9 mouse cellular contexts compared by ENCODE assay signal in genomic region chr7:5080815-5081214, GRCm38 (mm10). TPM values are rescaled to one million over a fixed set of nuclear protein-coding genes. Genes with fewer than 3 reads are reported as not detected.
DNase-seq lines count a peak whose midpoint lies in the region; ATAC-seq lines count a peak whose summit lies in the region.
"Had no signal": no experiment of that assay in that cellular context is flagged by ENCODE, and none has a peak within 500 bp of the region (broad histone marks: within the 10 kb centered on the region; RNA-seq: fewer than 3 reads in every experiment).

No protein-coding gene starts in this region.

- H3K27me3 ChIP-seq in erythroblast, embryonic 14.5 days (ENCODE audit: control insufficient read depth): no peaks in the 10 kb centered on the region
- H3K27me3 ChIP-seq in forebrain, embryonic 12.5 days: no peaks in the 10 kb centered on the region
- no peaks in the 10 kb centered on the region for H3K27me3 ChIP-seq in liver, embryonic 16.5 days (ENCODE audit: control insufficient read depth, insufficient read depth, low read depth, low read length)

- no peak for ATAC-seq in erythroblast, adult 5-6 weeks (replicated peaks; ENCODE audit: low FRiP score, poor library complexity, severe bottlenecking)
- ATAC-seq in forebrain, embryonic 12.5 days (ENCODE audit: low FRiP score): no peak
- ATAC-seq in liver, embryonic 16.5 days (ENCODE audit: low read depth): no peak

- peaks cover 78% of the 10 kb centered on the region for H3K36me3 ChIP-seq in erythroblast, embryonic 14.5 days (ENCODE audit: control insufficient read depth)
- H3K36me3 ChIP-seq in forebrain, embryonic 12.5 days (replicated peaks): peaks cover 59% of the 10 kb centered on the region
- peaks cover 41% of the 10 kb centered on the region for H3K36me3 ChIP-seq in liver, embryonic 16.5 days (ENCODE audit: control insufficient read depth, insufficient read depth)

- H3K9me3 ChIP-seq in erythroblast, embryonic 14.5 days (ENCODE audit: control insufficient read depth, low read length): no peaks in the 10 kb centered on the region
- no peaks in the 10 kb centered on the region for H3K9me3 ChIP-seq in forebrain, embryonic 12.5 days
- no peaks in the 10 kb centered on the region for H3K9me3 ChIP-seq in liver, embryonic 16.5 days (replicated peaks; ENCODE audit: control insufficient read depth, low read length)

- H3K4me3 ChIP-seq in erythroblast, embryonic 14.5 days (replicated peaks): peak overlapping the region; percentile 100
- H3K4me3 ChIP-seq in forebrain, embryonic 12.5 days (replicated peaks): peak overlapping the region; percentile 94
- H3K4me3 ChIP-seq in liver, embryonic 16.5 days (ENCODE audit: low read depth, low read length): peak overlapping the region; percentile 98

- peak overlapping the region; percentile 94 for H3K9ac ChIP-seq in forebrain, embryonic 12.5 days
- peak overlapping the region; percentile 98 for H3K9ac ChIP-seq in liver, embryonic 16.5 days (ENCODE audit: low read depth, low read length)

- H3K27ac ChIP-seq in forebrain, embryonic 12.5 days: peak overlapping the region; percentile 90; the same call in 1 of the 2 replicates
- H3K27ac ChIP-seq in liver, embryonic 16.5 days (ENCODE audit: low read length): peak overlapping the region; percentile 95

- H3K4me1 ChIP-seq in erythroblast, embryonic 14.5 days (ENCODE audit: control insufficient read depth): peaks cover 73% of the 10 kb centered on the region
- peaks cover 16% of the 10 kb centered on the region for H3K4me1 ChIP-seq in forebrain, embryonic 12.5 days
- H3K4me1 ChIP-seq in liver, embryonic 16.5 days (ENCODE audit: control insufficient read depth, low read depth, low read length): peaks cover 48% of the 10 kb centered on the region

- intact Hi-C loops in gastrocnemius, postnatal 14 days (cut with DNase I; ENCODE audit: low total_unique reads): no loop called here

- WGBS in forebrain, embryonic 12.5 days: 20% methylated on average over 6 of the region's 6 CpGs
- WGBS in liver, embryonic 16.5 days (ENCODE audit: insufficient replicate concordance): 7% methylated on average over 6 of the region's 6 CpGs

- H3K4me2 ChIP-seq in forebrain, embryonic 12.5 days: peak overlapping the region; percentile 92
- H3K4me2 ChIP-seq in liver, embryonic 16.5 days (ENCODE audit: low read depth, low read length): peak overlapping the region; percentile 68

- peak; percentile 28 for DNase-seq in 3T3-L1 (ENCODE audit: low read depth, low spot score)
- DNase-seq in urinary bladder, adult 2 months (ENCODE audit: low spot score): no peak
- no peak for DNase-seq in left cerebral cortex, adult 18-20 months (ENCODE audit: low spot score in 2 of 2)
- DNase-seq in gastrocnemius, postnatal 14 days: no peak

RNA-seq across cellular contexts. Expression of gene Epn1, which starts 0.8 kb away (rescaled TPM):
- 227 and 231 TPM in 2 replicates for polyA plus RNA-seq in erythroblast, embryonic 14.5 days (2012)
- 42.2 and 42.5 TPM in 2 replicates for total RNA-seq in erythroblast, adult 5-6 weeks (2015; ENCODE audit: low replicate concordance)
- 51.2 and 86.8 TPM in 2 replicates for total RNA-seq in erythroblast, adult 5-6 weeks (2017; ENCODE audit: low replicate concordance)
- 62.9 and 66.4 TPM in 2 replicates for polyA plus RNA-seq in forebrain, embryonic 12.5 days (2016; fragmentation: Nextera tagmentation; extraction: Ambion mirVana)
- 45.2 and 46.6 TPM in 2 replicates for polyA plus RNA-seq in liver, embryonic 16.5 days (2015; fragmentation: Nextera tagmentation; extraction: Ambion mirVana)
- 82.8 and 93.1 TPM in 2 replicates for polyA plus RNA-seq in urinary bladder, adult 2 months (2012; rRNA removed)
- total RNA-seq in left cerebral cortex, adult 18-20 months (2021): 100 to 1,000 TPM; 482 to 504 TPM
- total RNA-seq in gastrocnemius, postnatal 14 days (2021): 100 to 1,000 TPM; 100 to 107 TPM

RNA-seq across cellular contexts. Expression of gene U2af2, which starts 18.9 kb away (rescaled TPM):
- 43.1 and 44.9 TPM in 2 replicates for polyA plus RNA-seq in erythroblast, embryonic 14.5 days (2012)
- 42.3 and 45.8 TPM in 2 replicates for total RNA-seq in erythroblast, adult 5-6 weeks (2015; ENCODE audit: low replicate concordance)
- 48.8 and 56.9 TPM in 2 replicates for total RNA-seq in erythroblast, adult 5-6 weeks (2017; ENCODE audit: low replicate concordance)
- 165 and 166 TPM in 2 replicates for polyA plus RNA-seq in forebrain, embryonic 12.5 days (2016; fragmentation: Nextera tagmentation; extraction: Ambion mirVana)
- 48.2 and 48.8 TPM in 2 replicates for polyA plus RNA-seq in liver, embryonic 16.5 days (2015; fragmentation: Nextera tagmentation; extraction: Ambion mirVana)
- 160 and 166 TPM in 2 replicates for polyA plus RNA-seq in urinary bladder, adult 2 months (2012; rRNA removed)
- total RNA-seq in left cerebral cortex, adult 18-20 months (2021): 100 to 1,000 TPM; 176 to 181 TPM
- total RNA-seq in gastrocnemius, postnatal 14 days (2021): 10 to 100 TPM; 52.0 to 62.2 TPM

RNA-seq across cellular contexts. Expression of gene Zfp580, which starts 29.5 kb away (rescaled TPM):
- polyA plus RNA-seq in erythroblast, embryonic 14.5 days (2012): 0.10 and 0.26 TPM in 2 replicates
- not detected in 2 replicates for total RNA-seq in erythroblast, adult 5-6 weeks (2015; ENCODE audit: low replicate concordance)
- 0.26 TPM in 1 of 2 replicates, not detected in the other for total RNA-seq in erythroblast, adult 5-6 weeks (2017; ENCODE audit: low replicate concordance)
- 44.9 and 46.3 TPM in 2 replicates for polyA plus RNA-seq in forebrain, embryonic 12.5 days (2016; fragmentation: Nextera tagmentation; extraction: Ambion mirVana)
- polyA plus RNA-seq in liver, embryonic 16.5 days (2015; fragmentation: Nextera tagmentation; extraction: Ambion mirVana): 0.89 and 1.8 TPM in 2 replicates
- 12.1 and 19.8 TPM in 2 replicates for polyA plus RNA-seq in urinary bladder, adult 2 months (2012; rRNA removed)
- total RNA-seq in left cerebral cortex, adult 18-20 months (2021): 10 to 100 TPM; 27.8 to 31.0 TPM
- 1 to 10 TPM; 5.6 to 6.6 TPM for total RNA-seq in gastrocnemius, postnatal 14 days (2021)

RNA-seq across cellular contexts. Expression of gene Rfpl4, which starts 35.9 kb away (rescaled TPM):
- not detected in 2 replicates for polyA plus RNA-seq in erythroblast, embryonic 14.5 days (2012)
- not detected in 2 replicates for total RNA-seq in erythroblast, adult 5-6 weeks (2015; ENCODE audit: low replicate concordance)
- total RNA-seq in erythroblast, adult 5-6 weeks (2017; ENCODE audit: low replicate concordance): not detected in 2 replicates
- not detected in 2 replicates for polyA plus RNA-seq in forebrain, embryonic 12.5 days (2016; fragmentation: Nextera tagmentation; extraction: Ambion mirVana)
- polyA plus RNA-seq in liver, embryonic 16.5 days (2015; fragmentation: Nextera tagmentation; extraction: Ambion mirVana): not detected in 2 replicates
- polyA plus RNA-seq in urinary bladder, adult 2 months (2012; rRNA removed): not detected in 2 replicates
- total RNA-seq in left cerebral cortex, adult 18-20 months (2021): not detected
- not detected for total RNA-seq in gastrocnemius, postnatal 14 days (2021)
- total RNA-seq: hematopoietic stem cell, adult 5-6 weeks had no signal

RNA-seq across cellular contexts. Expression of gene Zfp784, which starts 42.6 kb away (rescaled TPM):
- polyA plus RNA-seq in erythroblast, embryonic 14.5 days (2012): 0.06 and 0.09 TPM in 2 replicates
- not detected in 2 replicates for total RNA-seq in erythroblast, adult 5-6 weeks (2015; ENCODE audit: low replicate concordance)
- total RNA-seq in erythroblast, adult 5-6 weeks (2017; ENCODE audit: low replicate concordance): 0.84 TPM in 1 of 2 replicates, not detected in the other
- 4.0 and 4.5 TPM in 2 replicates for polyA plus RNA-seq in forebrain, embryonic 12.5 days (2016; fragmentation: Nextera tagmentation; extraction: Ambion mirVana)
- 1.3 and 1.7 TPM in 2 replicates for polyA plus RNA-seq in liver, embryonic 16.5 days (2015; fragmentation: Nextera tagmentation; extraction: Ambion mirVana)
- polyA plus RNA-seq in urinary bladder, adult 2 months (2012; rRNA removed): 9.5 and 9.6 TPM in 2 replicates
- total RNA-seq in left cerebral cortex, adult 18-20 months (2021): 1 to 10 TPM; 4.4 to 4.8 TPM
- 1 to 10 TPM; 4.3 to 5.0 TPM for total RNA-seq in gastrocnemius, postnatal 14 days (2021)
